Mouse (Mus musculus): ENCODE data around the gene Ripor2. TPM values are rescaled to one million over a fixed set of nuclear protein-coding genes. Genes with fewer than 3 reads are reported as not detected.

The Ripor2 gene
- polyA plus RNA-seq, 1 experiment from 2014 or later = 0.70 TPM

- H3K27ac ChIP-seq (ENCODE audit: low read depth, low read length) = no peak overlapping the region
- TF ChIP-seq CTCF (IDR thresholded peaks at IDR 0.05; ENCODE audit: low read depth) = no peak
Observed at GRCm38 (mm10) chr13:24654919-24655635, 73.1 kb downstream of the Ripor2 start.

DNA sequence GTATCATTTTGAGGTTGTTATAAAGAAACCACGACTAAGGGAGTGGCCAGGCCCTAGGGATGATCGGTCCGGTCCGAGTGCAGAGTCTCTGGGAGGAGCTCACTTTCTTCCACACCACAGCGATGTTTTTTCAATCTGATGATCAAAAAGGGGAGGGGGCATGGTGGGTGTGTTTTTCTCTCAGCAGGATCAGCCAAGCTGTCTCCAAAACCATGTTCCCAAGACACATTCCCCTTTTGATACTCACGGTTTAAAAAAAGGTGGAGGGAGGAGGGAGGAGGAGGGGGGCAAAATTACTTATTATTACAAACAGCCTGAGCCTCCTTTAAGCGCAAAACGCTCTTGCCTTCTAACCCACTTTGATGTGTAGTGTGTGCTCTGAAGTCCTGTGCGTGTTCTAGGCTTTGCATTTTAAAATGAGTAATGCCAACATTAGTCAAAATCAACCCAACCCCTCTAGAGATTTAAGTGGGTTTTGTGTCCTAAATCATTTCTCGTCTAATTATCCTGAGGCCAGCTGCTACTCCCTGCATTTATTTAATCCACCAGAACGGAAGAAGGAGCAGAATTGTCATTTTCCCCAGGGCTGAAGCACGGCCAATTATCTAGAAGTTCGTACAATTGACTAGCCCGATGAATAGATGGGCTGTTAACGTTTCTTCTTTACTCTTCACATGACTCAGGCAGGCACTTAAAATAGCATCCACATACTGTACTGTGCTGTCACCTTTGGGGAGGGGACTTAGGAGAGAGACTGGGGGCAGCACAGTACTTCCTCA lies 74.9 kb downstream of the Ripor2 start:
- WGBS = 60% methylated on average over 15 of the region's 15 CpGs

More at GRCm38 (mm10) chr13:24654919-24655635, 73.1 kb downstream of the Ripor2 start:
- no peak overlapping the region for H3K4me3 ChIP-seq (ENCODE audit: low read depth, low read length)
- no peak for ATAC-seq
- H3K27me3 ChIP-seq (replicated peaks; ENCODE audit: control insufficient read depth, insufficient read depth, low read length) = no peaks in the 10 kb centered on the region
- no peaks in the 10 kb centered on the region for H3K36me3 ChIP-seq (ENCODE audit: control insufficient read depth, insufficient read depth)
- H3K9me3 ChIP-seq (ENCODE audit: control insufficient read depth) = no peaks in the 10 kb centered on the region
- H3K4me1 ChIP-seq (replicated peaks; ENCODE audit: control insufficient read depth, insufficient read depth, low read length) = no peaks in the 10 kb centered on the region
- no peak overlapping the region for H3K9ac ChIP-seq (ENCODE audit: low read depth, low read length)
- WGBS = 63% methylated on average over 12 of the region's 12 CpGs
- no peak overlapping the region for H3K4me2 ChIP-seq (replicated peaks; ENCODE audit: low read depth)

GRCm38 (mm10) chr13:24666763-24667162 lies 84.8 kb downstream of the Ripor2 start:
- Histone ChIP-seq H3K9ac (ENCODE audit: low read depth, low read length) (no peak overlapping the region), H3K4me2 (replicated peaks; ENCODE audit: low read depth) (no peak overlapping the region), H3K4me1 (replicated peaks; ENCODE audit: control insufficient read depth, insufficient read depth, low read length) (no peaks in the 10 kb centered on the region), H3K4me3 (ENCODE audit: low read depth, low read length) (no peak overlapping the region), H3K36me3 (ENCODE audit: control insufficient read depth, insufficient read depth) (no peaks in the 10 kb centered on the region), H3K27ac (ENCODE audit: low read depth, low read length) (no peak overlapping the region), H3K27me3 (replicated peaks; ENCODE audit: control insufficient read depth, insufficient read depth, low read length) (no peaks in the 10 kb centered on the region), H3K9me3 (ENCODE audit: control insufficient read depth) (no peaks in the 10 kb centered on the region)
- no peak for ATAC-seq
- no peak for TF ChIP-seq CTCF (IDR thresholded peaks at IDR 0.05; ENCODE audit: low read depth)
- 73% methylated on average over 4 of the region's 4 CpGs for WGBS

More for the DNA sequence above, 74.9 kb downstream of the Ripor2 start:
- no peaks in the 10 kb centered on the region for H3K36me3 ChIP-seq (ENCODE audit: control insufficient read depth, insufficient read depth)
- H3K4me3 ChIP-seq (ENCODE audit: low read depth, low read length) = no peak overlapping the region
- TF ChIP-seq CTCF (IDR thresholded peaks at IDR 0.05; ENCODE audit: low read depth) = no peak
- H3K27me3 ChIP-seq (replicated peaks; ENCODE audit: control insufficient read depth, insufficient read depth, low read length) = no peaks in the 10 kb centered on the region
- H3K9me3 ChIP-seq (ENCODE audit: control insufficient read depth) = no peaks in the 10 kb centered on the region
- ATAC-seq = no peak
- H3K9ac ChIP-seq (ENCODE audit: low read depth, low read length) = no peak overlapping the region
- no peak overlapping the region for H3K27ac ChIP-seq (ENCODE audit: low read depth, low read length)
- H3K4me1 ChIP-seq (replicated peaks; ENCODE audit: control insufficient read depth, insufficient read depth, low read length) = no peaks in the 10 kb centered on the region
- no peak overlapping the region for H3K4me2 ChIP-seq (replicated peaks; ENCODE audit: low read depth)

DNA sequence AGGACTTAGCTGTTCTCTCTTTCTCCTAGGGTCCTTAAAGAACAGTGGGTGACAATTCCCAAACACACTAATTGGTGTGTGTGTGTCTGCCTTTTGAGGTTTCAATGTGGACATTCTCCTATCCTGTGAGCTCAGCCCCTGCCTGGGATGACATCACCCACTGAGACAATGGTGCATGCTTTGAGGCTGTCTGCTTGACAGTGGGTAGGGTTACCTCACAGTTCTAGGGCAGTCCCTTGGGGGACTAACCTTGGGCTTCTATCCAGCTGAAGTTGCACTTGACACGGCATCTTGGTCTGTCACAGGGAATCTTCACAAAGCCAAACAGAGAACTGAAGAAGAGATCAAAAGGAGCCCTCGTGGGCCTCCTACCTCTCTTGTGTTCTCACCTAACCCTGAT lies 86.6 kb downstream of the Ripor2 start:
- H3K4me1 ChIP-seq (replicated peaks; ENCODE audit: control insufficient read depth, insufficient read depth, low read length) = no peaks in the 10 kb centered on the region
- no peak for ATAC-seq
- no peak overlapping the region for H3K27ac ChIP-seq (ENCODE audit: low read depth, low read length)
- H3K36me3 ChIP-seq (ENCODE audit: control insufficient read depth, insufficient read depth) = no peaks in the 10 kb centered on the region
- H3K4me3 ChIP-seq (ENCODE audit: low read depth, low read length) = no peak overlapping the region
- H3K9ac ChIP-seq (ENCODE audit: low read depth, low read length) = no peak overlapping the region
- WGBS = 58% methylated on average over 2 of the region's 2 CpGs
- TF ChIP-seq CTCF (IDR thresholded peaks at IDR 0.05; ENCODE audit: low read depth) = no peak
- H3K9me3 ChIP-seq (ENCODE audit: control insufficient read depth) = no peaks in the 10 kb centered on the region
- H3K4me2 ChIP-seq (replicated peaks; ENCODE audit: low read depth) = no peak overlapping the region
- H3K27me3 ChIP-seq (replicated peaks; ENCODE audit: control insufficient read depth, insufficient read depth, low read length) = no peaks in the 10 kb centered on the region

DNA sequence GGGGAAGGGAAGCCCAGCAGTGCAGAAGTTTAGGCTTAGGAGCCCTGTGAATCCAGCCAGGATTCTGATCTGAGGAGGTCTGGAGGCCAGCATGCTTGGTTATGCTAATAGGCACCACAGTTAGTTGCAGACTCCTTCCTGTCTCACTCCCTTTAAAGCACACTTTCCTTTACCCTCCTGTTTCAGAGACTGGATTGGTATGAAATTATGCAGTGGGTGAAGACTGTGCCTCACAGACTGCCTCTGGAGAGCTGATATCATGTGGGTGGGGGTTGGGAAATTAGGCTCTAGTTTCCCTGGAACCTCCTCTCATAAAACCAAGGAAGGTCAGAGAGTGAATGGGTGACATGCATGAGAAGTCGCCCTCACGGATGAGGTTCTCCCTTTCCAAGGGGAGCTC lies 88.7 kb downstream of the Ripor2 start:
- Histone ChIP-seq H3K4me1 (replicated peaks; ENCODE audit: control insufficient read depth, insufficient read depth, low read length) (no peaks in the 10 kb centered on the region), H3K4me2 (replicated peaks; ENCODE audit: low read depth) (no peak overlapping the region)

GRCm38 (mm10) chr13:24679027-24679680 lies 97.2 kb downstream of the Ripor2 start:
- ATAC-seq = no peak
- Histone ChIP-seq H3K4me1 (replicated peaks; ENCODE audit: control insufficient read depth, insufficient read depth, low read length) (no peaks in the 10 kb centered on the region), H3K36me3 (ENCODE audit: control insufficient read depth, insufficient read depth) (no peaks in the 10 kb centered on the region), H3K9me3 (ENCODE audit: control insufficient read depth) (no peaks in the 10 kb centered on the region), H3K4me2 (replicated peaks; ENCODE audit: low read depth) (no peak overlapping the region), H3K27ac (ENCODE audit: low read depth, low read length) (no peak overlapping the region), H3K4me3 (ENCODE audit: low read depth, low read length) (no peak overlapping the region), H3K9ac (ENCODE audit: low read depth, low read length) (no peak overlapping the region), H3K27me3 (replicated peaks; ENCODE audit: control insufficient read depth, insufficient read depth, low read length) (no peaks in the 10 kb centered on the region)
- WGBS = 56% methylated on average over 15 of the region's 15 CpGs
- no peak for TF ChIP-seq CTCF (IDR thresholded peaks at IDR 0.05; ENCODE audit: low read depth)

More for the DNA sequence above, 88.7 kb downstream of the Ripor2 start:
- TF ChIP-seq CTCF (IDR thresholded peaks at IDR 0.05; ENCODE audit: low read depth) = no peak
- H3K9ac ChIP-seq (ENCODE audit: low read depth, low read length) = no peak overlapping the region
- no peak overlapping the region for H3K27ac ChIP-seq (ENCODE audit: low read depth, low read length)
- no peak overlapping the region for H3K4me3 ChIP-seq (ENCODE audit: low read depth, low read length)
- no peaks in the 10 kb centered on the region for H3K27me3 ChIP-seq (replicated peaks; ENCODE audit: control insufficient read depth, insufficient read depth, low read length)
- WGBS = 77% methylated on average over 2 of the region's 2 CpGs
- no peak for ATAC-seq
- no peaks in the 10 kb centered on the region for H3K9me3 ChIP-seq (ENCODE audit: control insufficient read depth)
- no peaks in the 10 kb centered on the region for H3K36me3 ChIP-seq (ENCODE audit: control insufficient read depth, insufficient read depth)

Data from intestine, postnatal 0 days (tissue).